Mouse (Mus musculus) CH12.LX (cell line): Measurements from ENCODE around the gene Creb5. TPM values are rescaled to one million over a fixed set of nuclear protein-coding genes. Genes with fewer than 3 reads are reported as not detected.

Experiments used
- DNase-seq: peaks from one replicate; pipeline ENCODE4 v3.0.0-alpha.2; 2013; ENCODE audit errors: extremely low read depth
- H3K27ac ChIP-seq: 2 replicates; pipeline ENCODE4 v1.5.1; 2012; ENCODE audit warnings: low read depth, mild to moderate bottlenecking, control low read depth, moderate library complexity; ENCODE audit not compliant: insufficient read depth
- H3K27me3 ChIP-seq: replicated peaks from 2 replicates; pipeline ENCODE3; 2012; ENCODE audit warnings: inconsistent platforms
- H3K36me3 ChIP-seq, 2 experiments: replicated peaks in 1 of 2; 2 replicates each; pipeline versions ENCODE3 to v1.6.1; 2012; ENCODE audit warnings: inconsistent platforms in 1 of 2, low read length in 1 of 2, mild to moderate bottlenecking in 1 of 2, mixed read lengths in 1 of 2, moderate library complexity in 1 of 2; ENCODE audit not compliant: control insufficient read depth in 1 of 2, insufficient read depth in 1 of 2
- H3K4me1 ChIP-seq, 2 experiments: 2 replicates each; pipeline ENCODE4 v1.6.1; 2012; ENCODE audit warnings: inconsistent platforms in 1 of 2, moderate library complexity in 1 of 2; ENCODE audit not compliant: insufficient read depth in 2 of 2, control insufficient read depth in 1 of 2
- H3K4me2 ChIP-seq: 2 replicates; pipeline ENCODE4 v1.6.1; 2012; ENCODE audit warnings: low read depth, mild to moderate bottlenecking, control low read depth; ENCODE audit not compliant: poor library complexity, insufficient read depth, severe bottlenecking
- H3K4me3 ChIP-seq, 3 experiments: fragments of 150-350 bp in 1 of 3; sonication (generic) in 1 of 3; replicated peaks in 1 of 3; 2 replicates each; pipeline versions ENCODE3 to v1.5.1; 2011 to 2012; ENCODE audit warnings: low read depth in 2 of 3, low read length in 2 of 3, mild to moderate bottlenecking in 2 of 3, moderate library complexity in 2 of 3, control low read depth in 1 of 3, improper control_type of control experiment in 1 of 3, inconsistent platforms in 1 of 3, mixed read lengths in 1 of 3; ENCODE audit not compliant: poor library complexity in 1 of 3
- H3K79me2 ChIP-seq: replicated peaks from 2 replicates; pipeline ENCODE4 v1.6.1; 2012; ENCODE audit warnings: mild to moderate bottlenecking, moderate library complexity; ENCODE audit not compliant: control insufficient read depth, poor library complexity, insufficient read depth, severe bottlenecking; ENCODE audit errors: extremely low read depth
- H3K9ac ChIP-seq: 2 replicates; pipeline ENCODE4 v1.6.1; 2012; ENCODE audit warnings: low read depth, mild to moderate bottlenecking, control low read depth, moderate library complexity; ENCODE audit not compliant: insufficient read depth
- H3K9me3 ChIP-seq: replicated peaks from 2 replicates; pipeline ENCODE3; 2012; ENCODE audit warnings: low read length, inconsistent platforms, mixed read lengths
- BHLHE40 ChIP-seq: IDR thresholded peaks from 2 replicates; pipeline ENCODE4 v1.6.1; 2011; ENCODE audit warnings: mild to moderate bottlenecking, low read depth, low read length, improper control_type of control experiment
- CHD1 ChIP-seq: IDR thresholded peaks from 2 replicates; pipeline ENCODE4 v1.6.1; 2012; ENCODE audit warnings: low read depth, low read length, improper control_type of control experiment, inconsistent platforms
- CHD2 ChIP-seq: IDR thresholded peaks from 2 replicates; pipeline ENCODE4 v1.6.1; 2011; ENCODE audit warnings: low read length, improper control_type of control experiment
- ELF1 ChIP-seq: IDR thresholded peaks from 2 replicates; pipeline ENCODE4 v1.6.1; 2014; ENCODE audit warnings: low read depth, mild to moderate bottlenecking, inconsistent platforms, low read length, improper control_type of control experiment
- GABPA ChIP-seq: IDR thresholded peaks from 2 replicates; pipeline ENCODE4 v1.6.1; 2012; ENCODE audit warnings: low read depth, low read length, improper control_type of control experiment, inconsistent platforms; ENCODE audit not compliant: insufficient replicate concordance
- HCFC1 ChIP-seq: IDR thresholded peaks from 2 replicates; pipeline ENCODE4 v1.6.1; 2012; ENCODE audit warnings: low read depth, mild to moderate bottlenecking, inconsistent platforms, low read length, improper control_type of control experiment
- MAZ ChIP-seq: IDR thresholded peaks from 2 replicates; pipeline ENCODE4 v1.6.1; 2012; ENCODE audit warnings: low read depth, mild to moderate bottlenecking, inconsistent platforms, low read length, improper control_type of control experiment, moderate library complexity
- MYC ChIP-seq: IDR thresholded peaks from 2 replicates; pipeline ENCODE4 v1.6.1; 2011; ENCODE audit warnings: low read depth, mild to moderate bottlenecking, improper control_type of control experiment, low read length
- NELFE ChIP-seq: IDR thresholded peaks from 2 replicates; pipeline ENCODE4 v1.6.1; 2011; ENCODE audit warnings: low read depth, low read length, improper control_type of control experiment
- NRF1 ChIP-seq: IDR thresholded peaks from 2 replicates; pipeline ENCODE4 v1.6.1; 2014; ENCODE audit warnings: low read depth, mild to moderate bottlenecking, inconsistent platforms, low read length, improper control_type of control experiment, moderate library complexity
- PAX5 ChIP-seq: IDR thresholded peaks from 2 replicates; pipeline ENCODE4 v1.6.1; 2012; ENCODE audit warnings: low read length, inconsistent platforms, mixed read lengths
- POLR2A ChIP-seq: IDR thresholded peaks from 2 replicates; pipeline ENCODE4 v1.6.1; 2011; ENCODE audit warnings: low read depth, mild to moderate bottlenecking, improper control_type of control experiment, low read length
- POLR2AphosphoS2 ChIP-seq: IDR thresholded peaks from 2 replicates; pipeline ENCODE4 v1.6.1; 2011; ENCODE audit warnings: low read depth, low read length, improper control_type of control experiment
- RAD21 ChIP-seq: IDR thresholded peaks from 2 replicates; pipeline ENCODE4 v1.6.1; 2011; ENCODE audit warnings: low read depth, mild to moderate bottlenecking, low read length, improper control_type of control experiment, moderate library complexity
- RCOR1 ChIP-seq: conservative IDR thresholded peaks from 2 replicates; pipeline ENCODE4 v1.6.1; 2012; ENCODE audit warnings: low read depth, mild to moderate bottlenecking, inconsistent platforms, low read length, improper control_type of control experiment
- SIN3A ChIP-seq: IDR thresholded peaks from 2 replicates; pipeline ENCODE4 v1.6.1; 2012; ENCODE audit warnings: low read length, improper control_type of control experiment, inconsistent platforms
- SMC3 ChIP-seq: IDR thresholded peaks from 2 replicates; pipeline ENCODE4 v1.6.1; 2011; ENCODE audit warnings: low read depth, low read length, improper control_type of control experiment
- UBTF ChIP-seq: IDR thresholded peaks from 2 replicates; pipeline ENCODE4 v1.6.1; 2012; ENCODE audit warnings: low read depth, mild to moderate bottlenecking, inconsistent platforms, low read length, improper control_type of control experiment, moderate library complexity
- USF2 ChIP-seq: conservative IDR thresholded peaks from 2 replicates; pipeline ENCODE4 v1.6.1; 2011; ENCODE audit warnings: low read depth, low read length, improper control_type of control experiment
- ZC3H11A ChIP-seq: IDR thresholded peaks from 2 replicates; pipeline ENCODE4 v1.6.1; 2012; ENCODE audit warnings: low read depth, mild to moderate bottlenecking, inconsistent platforms, low read length, improper control_type of control experiment
- ZMIZ1 ChIP-seq: IDR thresholded peaks from 2 replicates; pipeline ENCODE4 v1.6.1; 2012; ENCODE audit warnings: low read depth, mild to moderate bottlenecking, inconsistent platforms, low read length, improper control_type of control experiment
- ZNF384 ChIP-seq: IDR thresholded peaks from 2 replicates; pipeline ENCODE4 v1.6.1; 2012; ENCODE audit warnings: low read depth, low read length, improper control_type of control experiment, inconsistent platforms
- dilution Hi-C: fragments of 300-500 bp; cut with MboI; formaldehyde crosslinking; loops from 2 replicates; pipeline ENCODE4 v1.14.3; 2020; ENCODE audit warnings: low sequenced_read_pairs; ENCODE audit not compliant: extremely low pct_unique_long_range_greater_than_20kb, extremely low pct_ligation_motif_present
- in situ Hi-C: fragments of 300-500 bp; cut with MboI; formaldehyde crosslinking; loops from 3 replicates; pipeline ENCODE4 v1.14.3; 2019; ENCODE audit warnings: low sequenced_read_pairs, low pct_ligation_motif_present, low pct_unique_long_range_greater_than_20kb, mixed read lengths
- polyA plus RNA-seq: library from polyadenylated mRNA; unstranded; fragments of >175 nt; gene quantifications from 2 replicates; pipeline ENCODE4 v1.2.1, GENCODE M21; 2012; ENCODE audit warnings: low read depth; ENCODE audit not compliant: insufficient read length
- total RNA-seq, 2 experiments: library from RNA; depleted of rRNA; stranded (reverse); fragments of 300-350 nt in 1 of 2; fragments of >200 nt in 1 of 2; gene quantifications; 2 replicates each; pipeline ENCODE4 v1.2.3; 2012 to 2014

Gene Creb5
- total and polyA plus RNA-seq, 3 experiments, result 0.68 to 2.1 (median 0.86) TPM

- no peaks in the 10 kb centered on the region for H3K9me3 ChIP-seq
- H3K4me3 ChIP-seq, result no peak overlapping the region
- H3K9ac ChIP-seq, result no peak overlapping the region
- no peaks in the 10 kb centered on the region for H3K27me3 ChIP-seq
- no peaks in the 10 kb centered on the region for H3K79me2 ChIP-seq
- no peak for DNase-seq
- dilution Hi-C loops (no loop called here), in situ Hi-C loops (no loop called here)
- no peak overlapping the region for H3K4me2 ChIP-seq
- H3K36me3 ChIP-seq, result no peaks in the 10 kb centered on the region
- H3K4me1 ChIP-seq, result peaks cover 9 to 22% of the 10 kb centered on the region in 2 experiments
- no peak overlapping the region for H3K27ac ChIP-seq
- TF ChIP-seq POLR2A, result no peak
- TF ChIP-seq RCOR1, result no peak
- no peak for TF ChIP-seq PAX5
- no peak for TF ChIP-seq USF2
- TF ChIP-seq GABPA, result no peak
- TF ChIP-seq MAZ, result no peak
- no peak for TF ChIP-seq ELF1
- TF ChIP-seq SMC3, result no peak
- TF ChIP-seq UBTF, result no peak
- TF ChIP-seq CHD1, result no peak
Observed at GRCm38 (mm10) chr6:53549409-53549808, 262.3 kb downstream of the Creb5 start.

- dilution Hi-C loops, result no loop called here
- H3K4me2 ChIP-seq, result no peak overlapping the region
- H3K9me3 ChIP-seq, result no peaks in the 10 kb centered on the region
- DNase-seq, result no peak
- H3K4me1 ChIP-seq, result no peaks in the 10 kb centered on the region
- no peak overlapping the region for H3K27ac ChIP-seq
- no peaks in the 10 kb centered on the region for H3K36me3 ChIP-seq
- H3K9ac ChIP-seq, result no peak overlapping the region
- in situ Hi-C loops, result no loop called here
- no peak overlapping the region for H3K4me3 ChIP-seq
- no peaks in the 10 kb centered on the region for H3K27me3 ChIP-seq
- TF ChIP-seq CHD2 (no peak), BHLHE40 (no peak), GABPA (no peak), ZNF384 (no peak), POLR2AphosphoS2 (no peak), USF2 (no peak), ZC3H11A (no peak), SMC3 (no peak), HCFC1 (no peak), ZMIZ1 (no peak), NRF1 (no peak), NELFE (no peak), PAX5 (no peak), SIN3A (no peak), MYC (no peak), RAD21 (no peak)
- TF ChIP-seq, all 38 proteins: peak for 0
- no peaks in the 10 kb centered on the region for H3K79me2 ChIP-seq
Observed at GRCm38 (mm10) chr6:53556050-53556449, 269.0 kb downstream of the Creb5 start.
